Mouse (Mus musculus) E14TG2a.4 (cell line): ENCODE measurements around the gene Sult4a1.
"Not testable (repeated sequence)": the region's sequence is repeated elsewhere in the genome, so short reads cannot be mapped to it uniquely, and the experiment has no call there.

Experiments used
- H3K27me3 ChIP-seq: 2 replicates; pipeline ENCODE4 v1.6.1; 2014; ENCODE audit warnings: low read length, control low read depth; ENCODE audit not compliant: insufficient read depth
- H3K36me3 ChIP-seq: 2 replicates; pipeline ENCODE4 v1.6.1; 2014; ENCODE audit warnings: low read length, control low read depth; ENCODE audit not compliant: insufficient read depth
- H3K4me1 ChIP-seq: replicated peaks from 2 replicates; pipeline ENCODE4 v1.6.1; 2014; ENCODE audit warnings: low read depth, low read length, control low read depth
- H3K4me3 ChIP-seq: replicated peaks from 2 replicates; pipeline ENCODE4 v1.5.1; 2014; ENCODE audit warnings: mild to moderate bottlenecking, low read length
- H3K9me3 ChIP-seq: 2 replicates; pipeline ENCODE4 v1.6.1; 2014; ENCODE audit warnings: low read length, control low read depth
- CTCF ChIP-seq: conservative IDR thresholded peaks from 2 replicates; pipeline ENCODE4 v1.5.1; 2014; ENCODE audit warnings: low read length
- NANOG ChIP-seq: IDR thresholded peaks from 2 replicates; pipeline ENCODE4 v1.6.1; 2014; ENCODE audit warnings: borderline replicate concordance, low read length, mixed read lengths
- POU5F1 ChIP-seq: IDR thresholded peaks from 2 replicates; pipeline ENCODE4 v1.6.1; 2014; ENCODE audit warnings: low read length, borderline replicate concordance

Sult4a1 gene

GRCm38 (mm10) chr15:84113873-84114272 lies 8.3 kb upstream of the Sult4a1 start:
- TF ChIP-seq POU5F1 (no peak), CTCF (no peak), NANOG (no peak)
- Histone ChIP-seq H3K36me3 (no peaks in the 10 kb centered on the region), H3K4me1 (no peaks in the 10 kb centered on the region), H3K9me3 (peaks cover 3% of the 10 kb centered on the region), H3K27me3 (peaks cover 36% of the 10 kb centered on the region), H3K4me3 (no peak overlapping the region)

DNA sequence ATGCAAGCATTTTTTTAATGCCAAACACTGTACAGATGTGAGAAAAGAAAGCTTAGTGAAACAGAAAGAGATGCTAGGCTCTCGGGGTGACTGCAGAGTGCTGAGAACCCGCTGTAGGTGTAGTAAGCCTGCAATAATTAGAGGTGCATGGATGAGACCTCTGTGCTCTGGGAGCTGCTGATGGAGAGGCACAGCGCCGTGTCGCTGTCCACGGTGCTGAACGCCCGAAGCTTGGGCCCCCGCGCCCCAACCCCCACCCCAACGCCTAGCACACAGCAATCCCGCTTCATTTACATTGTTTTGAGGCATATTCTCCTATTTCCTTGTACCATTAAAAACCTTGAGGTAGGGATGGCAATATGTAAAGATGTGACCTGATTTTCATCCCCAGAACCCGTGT lies 3.3 kb upstream of the Sult4a1 start:
- H3K4me1 ChIP-seq = peaks cover 31% of the 10 kb centered on the region

GRCm38 (mm10) chr15:84105924-84106500 lies 458 bp upstream of the Sult4a1 start:
- Histone ChIP-seq H3K36me3 (no peaks in the 10 kb centered on the region), H3K9me3 (no peaks in the 10 kb centered on the region), H3K4me1 (peaks cover 51% of the 10 kb centered on the region), H3K27me3 (peaks cover 42% of the 10 kb centered on the region), H3K4me3 (peak overlapping the region; percentile 86)
- TF ChIP-seq NANOG (no peak), CTCF (no peak), POU5F1 (no peak)

More for the DNA sequence above, 3.3 kb upstream of the Sult4a1 start:
- Histone ChIP-seq H3K27me3 (peaks cover 60% of the 10 kb centered on the region), H3K4me3 (no peak overlapping the region), H3K36me3 (no peaks in the 10 kb centered on the region), H3K9me3 (no peaks in the 10 kb centered on the region)
- TF ChIP-seq POU5F1 (no peak), CTCF (no peak), NANOG (no peak)

DNA sequence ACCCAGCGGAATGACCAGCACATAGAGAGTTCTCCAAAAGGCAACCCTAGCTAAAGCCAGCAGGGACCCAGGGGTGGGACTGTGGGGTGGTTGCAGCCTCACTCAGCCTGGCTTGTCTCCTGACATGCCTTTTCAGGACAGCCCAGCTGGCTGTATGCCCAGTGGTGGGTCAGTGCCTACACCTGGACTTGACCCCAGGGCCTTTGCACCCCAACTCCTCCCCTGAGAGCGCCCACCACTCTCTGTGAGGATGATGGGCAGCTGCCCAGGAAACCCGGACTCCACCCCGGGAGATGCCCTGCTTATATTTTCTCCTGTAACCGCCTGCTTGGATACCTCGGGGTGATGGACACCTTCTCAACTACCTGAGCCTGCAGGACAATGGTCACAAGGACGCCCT lies 928 bp downstream of the Sult4a1 start:
- H3K4me1 ChIP-seq = peaks cover 51% of the 10 kb centered on the region
- H3K9me3 ChIP-seq = no peaks in the 10 kb centered on the region
- H3K36me3 ChIP-seq = no peaks in the 10 kb centered on the region
- TF ChIP-seq NANOG = no peak
- no peak for TF ChIP-seq CTCF
- peak overlapping the region; percentile 86 for H3K4me3 ChIP-seq
- H3K27me3 ChIP-seq = peaks cover 40% of the 10 kb centered on the region

- H3K36me3 ChIP-seq, H3K4me1 ChIP-seq, H3K9me3 ChIP-seq, H3K27me3 ChIP-seq, H3K4me3 ChIP-seq: not testable (repeated sequence)
Observed at GRCm38 (mm10) chr15:84097536-84097935, 8.0 kb downstream of the Sult4a1 start.

- H3K36me3 ChIP-seq = peaks cover 14% of the 10 kb centered on the region
Observed at GRCm38 (mm10) chr15:84096051-84096450, 9.5 kb downstream of the Sult4a1 start.

GRCm38 (mm10) chr15:84094921-84095320 lies 10.6 kb downstream of the Sult4a1 start:
- Histone ChIP-seq H3K4me1 (peaks cover 9% of the 10 kb centered on the region), H3K36me3 (peaks cover 26% of the 10 kb centered on the region), H3K27me3 (no peaks in the 10 kb centered on the region), H3K4me3 (no peak overlapping the region), H3K9me3 (no peaks in the 10 kb centered on the region)
- TF ChIP-seq CTCF (no peak), NANOG (no peak)

More at GRCm38 (mm10) chr15:84096051-84096450, 9.5 kb downstream of the Sult4a1 start:
- Histone ChIP-seq H3K9me3 (no peaks in the 10 kb centered on the region), H3K27me3 (no peaks in the 10 kb centered on the region), H3K4me1 (peaks cover 8% of the 10 kb centered on the region; the same call in 1 of the 2 replicates), H3K4me3 (no peak overlapping the region)
- TF ChIP-seq POU5F1 (no peak), CTCF (no peak), NANOG (no peak)

DNA sequence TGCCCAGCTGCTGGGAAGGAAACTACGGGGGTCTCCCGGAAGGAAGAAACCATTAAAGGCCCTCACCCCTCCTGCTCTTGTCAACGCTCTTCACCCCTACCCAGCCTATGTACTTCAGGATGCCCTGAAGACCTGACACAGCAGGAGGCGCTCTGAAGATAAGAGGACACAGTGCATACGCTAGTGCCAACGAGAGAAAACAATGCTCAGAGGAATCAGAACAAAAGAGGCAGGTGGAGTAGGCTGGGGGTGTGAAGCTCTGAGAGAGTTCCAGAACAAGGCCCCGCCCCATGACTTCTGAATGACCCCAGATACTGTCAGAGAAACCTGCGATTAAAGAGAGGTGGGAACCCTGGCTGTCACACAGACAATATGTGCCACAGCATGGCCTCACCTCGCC lies 18.8 kb downstream of the Sult4a1 start:
- TF ChIP-seq CTCF (no peak), POU5F1 (no peak), NANOG (no peak)

GRCm38 (mm10) chr15:84086364-84086763 lies 19.2 kb downstream of the Sult4a1 start:
- TF ChIP-seq CTCF = no peak
- TF ChIP-seq NANOG = no peak
- no peak for TF ChIP-seq POU5F1
- H3K36me3 ChIP-seq = peaks cover 48% of the 10 kb centered on the region
- peaks cover 46% of the 10 kb centered on the region for H3K4me1 ChIP-seq
- H3K27me3 ChIP-seq = no peaks in the 10 kb centered on the region
- H3K9me3 ChIP-seq = no peaks in the 10 kb centered on the region
- 0 out of 2 replicates have a peak overlapping the region, but pooled peaks have one; percentile 20 for H3K4me3 ChIP-seq

More for the DNA sequence above, 18.8 kb downstream of the Sult4a1 start:
- H3K4me3 ChIP-seq = 0 out of 2 replicates have a peak overlapping the region, but pooled peaks have one; percentile 20
- no peaks in the 10 kb centered on the region for H3K9me3 ChIP-seq
- peaks cover 48% of the 10 kb centered on the region for H3K36me3 ChIP-seq
- no peaks in the 10 kb centered on the region for H3K27me3 ChIP-seq
- peaks cover 46% of the 10 kb centered on the region for H3K4me1 ChIP-seq
